Mouse (Mus musculus) left cerebral cortex, postnatal 25 days (tissue): ENCODE measurements around the gene Gm14326. TPM values are rescaled to one million over a fixed set of nuclear protein-coding genes. Genes with fewer than 3 reads are reported as not detected.
"Not testable (repeated sequence)": the region's sequence is repeated elsewhere in the genome, so short reads cannot be mapped to it uniquely, and the experiment has no call there.

Source experiments
- DNase-seq, 2 experiments: peaks; one replicate each; pipeline ENCODE4 v3.0.0; 2022; ENCODE audit warnings: low spot score in 2 of 2, mixed read lengths in 1 of 2
- intact Hi-C: fragments of 180-260 bp; cut with DNase I; formaldehyde crosslinking; loops from one replicate; pipeline ENCODE4 v1.15.1; 2025
- total RNA-seq, 2 experiments: library from RNA; stranded (reverse); gene quantifications; 2 replicates each; pipeline ENCODE4 v1.2.3; 2021

Gene Gm14326
- 10 to 100 TPM; 47.4 to 54.2 TPM for total RNA-seq

- intact Hi-C loops: not testable (repeated sequence)
- DNase-seq: peak; percentile 85 to 97
These were observed at the start of gene Gm14326 for GRCm38 (mm10) chr2:177957145-177957544. Gene Gm14326 (minus strand): TSS chr2:177957297.

GRCm38 (mm10) chr2:177974814-177975213 is 17.7 kb upstream of the Gm14326 start:
- DNase-seq, intact Hi-C loops: not testable (repeated sequence)

- DNase-seq: peak; percentile 22 to 31
- intact Hi-C loops: not testable (repeated sequence)
These were observed 363 bp downstream of the Gm14326 start for GRCm38 (mm10) chr2:177956734-177957133.

GRCm38 (mm10) chr2:177925563-177926103 is 31.5 kb downstream of the Gm14326 start, which contains the start of gene Zfp972:
Gene Zfp972 (minus strand): TSS chr2:177925613.
- intact Hi-C loops: not testable (repeated sequence)

GRCm38 (mm10) chr2:177903276-177903675 is 53.8 kb downstream of the Gm14326 start:
- intact Hi-C loops: not testable (repeated sequence)

More at GRCm38 (mm10) chr2:177925563-177926103, 31.5 kb downstream of the Gm14326 start, which contains the start of gene Zfp972:
- not testable (repeated sequence) for DNase-seq

GRCm38 (mm10) chr2:177898171-177898570 is 58.9 kb downstream of the Gm14326 start:
- intact Hi-C loops: not testable (repeated sequence)

More at GRCm38 (mm10) chr2:177903276-177903675, 53.8 kb downstream of the Gm14326 start:
- not testable (repeated sequence) for DNase-seq

GRCm38 (mm10) chr2:177897046-177897578 is 60.0 kb downstream of the Gm14326 start, which contains the start of gene Gm14327:
Gene Gm14327 (plus strand): TSS chr2:177897096.
- intact Hi-C loops, DNase-seq: not testable (repeated sequence)

More at GRCm38 (mm10) chr2:177898171-177898570, 58.9 kb downstream of the Gm14326 start:
- not testable (repeated sequence) for DNase-seq

- intact Hi-C loops, DNase-seq: not testable (repeated sequence)
These were observed 69.4 kb downstream of the Gm14326 start for GRCm38 (mm10) chr2:177887743-177888142.

Other genes starting within 250 kb of the Gm14326 start
- gene Gm14322, start 198.0 kb downstream of the Gm14326 start, total RNA-seq: 10 to 100 TPM; 29.8 to 35.8 TPM
- 100 to 1,000 TPM; 134 to 150 TPM for gene Gm14325, start 117.0 kb downstream of the Gm14326 start, total RNA-seq
- 1 to 10 TPM; 5.5 to 6.5 TPM for gene Gm14327, start 60.2 kb downstream of the Gm14326 start, total RNA-seq
- 1 to 10 TPM in 1 of 2 experiments, under 1 TPM in 1; 0.96 to 2.0 TPM for gene Zfp972, start 31.7 kb downstream of the Gm14326 start, total RNA-seq
- 10 to 100 TPM; 20.2 to 23.6 TPM for gene Zfp971, start 66.0 kb upstream of the Gm14326 start, total RNA-seq
- gene Zfp931, start 121.2 kb upstream of the Gm14326 start, total RNA-seq: 10 to 100 TPM; 22.6 to 23.7 TPM
- 100 to 1,000 TPM; 158 TPM for gene Phactr3, start 161.7 kb upstream of the Gm14326 start, total RNA-seq